Mouse (Mus musculus): ENCODE measurements at regions not wholly inside any gene's neighbourhood (a gene's known extent, or its start where the extent isn't known, plus 50 kb on each side); places are given as distances from the start of the nearest gene placed in this dataset.
A peak's percentile ranks its signal among the peaks of the same experiment; 100 is the strongest.

DNA sequence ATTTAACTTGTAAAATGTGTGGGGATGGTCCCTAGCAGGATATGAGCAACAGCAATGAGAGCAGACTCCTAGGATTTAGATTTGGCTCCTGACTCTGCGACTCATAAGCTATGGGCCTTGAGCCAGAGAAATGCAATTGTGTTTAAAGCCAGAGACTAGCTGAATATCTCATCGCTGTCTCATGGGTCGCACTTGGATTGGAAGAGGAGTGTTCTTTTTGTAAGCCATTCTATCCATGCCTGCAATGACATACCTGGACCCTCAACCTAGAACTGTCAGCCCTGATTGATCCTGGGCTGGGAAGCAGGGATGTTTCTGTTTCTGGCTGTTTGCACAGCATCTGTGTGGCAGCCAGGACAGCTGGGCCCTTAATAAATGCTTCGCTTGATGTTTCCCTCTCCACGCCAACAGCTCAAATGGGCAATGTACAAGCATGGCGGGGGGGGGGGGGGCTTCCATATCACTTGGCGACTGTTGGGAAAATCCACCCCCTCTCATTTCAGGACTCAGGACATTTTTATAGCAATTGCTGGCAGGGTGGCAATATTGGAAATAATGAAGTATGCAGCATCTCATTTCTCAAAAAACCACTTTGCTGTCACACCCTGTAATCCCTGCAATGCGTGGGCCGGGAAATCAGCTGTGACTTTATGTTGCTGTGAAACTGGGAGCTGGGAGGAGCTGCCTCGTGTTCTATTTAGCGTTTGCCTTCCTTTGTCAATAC, 338.0 kb downstream of the Hs3st1 start:
- Histone ChIP-seq H3K9ac (no peak overlapping the region), H3K4me2 (no peak overlapping the region), H3K36me3 (no peaks in the 10 kb centered on the region), H3K4me1 (replicated peaks) (peaks cover 7% of the 10 kb centered on the region), H3K4me3 (no peak overlapping the region), H3K9me3 (no peaks in the 10 kb centered on the region), H3K27me3 (no peaks in the 10 kb centered on the region), H3K27ac (peak overlapping the region; percentile 48; the same call in 1 of the 2 replicates)
- ATAC-seq (ENCODE audit: low FRiP score): peak; percentile 87
- 50% methylated on average over 11 of the region's 11 CpGs for WGBS

GRCm38 (mm10) chr5:39416597-39417023, 338.7 kb downstream of the Hs3st1 start:
- ATAC-seq (ENCODE audit: low FRiP score): no peak
- H3K4me2 ChIP-seq: no peak overlapping the region
- no peaks in the 10 kb centered on the region for H3K27me3 ChIP-seq
- 34% methylated on average over 2 of the region's 2 CpGs for WGBS
- H3K36me3 ChIP-seq: no peaks in the 10 kb centered on the region
- peak overlapping the region; percentile 48; the same call in 1 of the 2 replicates for H3K27ac ChIP-seq
- H3K9me3 ChIP-seq: no peaks in the 10 kb centered on the region
- peaks cover 7% of the 10 kb centered on the region for H3K4me1 ChIP-seq (replicated peaks)
- H3K4me3 ChIP-seq: no peak overlapping the region
- H3K9ac ChIP-seq: no peak overlapping the region

- Histone ChIP-seq H3K27ac (no peak overlapping the region), H3K27me3 (no peaks in the 10 kb centered on the region), H3K4me1 (replicated peaks) (peaks cover 7% of the 10 kb centered on the region), H3K4me2 (no peak overlapping the region), H3K4me3 (no peak overlapping the region), H3K9ac (no peak overlapping the region), H3K36me3 (no peaks in the 10 kb centered on the region), H3K9me3 (no peaks in the 10 kb centered on the region)
- ATAC-seq (ENCODE audit: low FRiP score): no peak
- 62% methylated on average over 5 of the region's 5 CpGs for WGBS
Observed at GRCm38 (mm10) chr5:39412756-39413155, 342.5 kb downstream of the Hs3st1 start.

DNA sequence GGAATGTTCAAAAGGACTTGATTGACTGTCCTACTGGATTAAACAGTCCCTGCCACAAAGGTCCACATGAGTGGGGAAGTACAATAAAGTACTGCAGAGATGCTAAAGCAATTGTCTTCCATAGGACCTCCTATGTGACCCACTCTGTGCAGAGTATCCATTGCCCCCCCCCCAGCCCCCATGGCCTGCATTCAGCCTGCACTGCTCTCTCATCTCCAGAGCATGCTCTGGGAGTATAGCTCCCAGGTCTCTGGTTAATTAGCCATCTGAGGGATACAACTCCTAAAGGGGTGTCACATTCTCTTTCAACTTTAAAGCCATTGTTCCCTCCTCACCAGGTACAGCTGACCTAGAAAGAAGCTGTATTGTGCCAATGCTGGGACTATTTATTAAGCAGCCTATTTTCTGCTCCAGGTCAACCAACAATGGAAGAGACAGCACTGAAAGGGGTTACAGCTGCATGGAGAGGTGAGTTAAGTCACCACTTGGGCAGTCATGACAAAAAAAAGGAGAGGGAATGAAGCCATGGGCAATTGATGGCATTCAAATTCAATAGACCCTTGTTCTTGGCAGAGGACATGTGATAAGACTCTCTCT, 364.8 kb downstream of the Hs3st1 start:
- H3K4me3 ChIP-seq: no peak overlapping the region
- no peak for ATAC-seq (ENCODE audit: low FRiP score)
- no peaks in the 10 kb centered on the region for H3K36me3 ChIP-seq
- H3K9me3 ChIP-seq: no peaks in the 10 kb centered on the region
- H3K27ac ChIP-seq: no peak overlapping the region
- no peaks in the 10 kb centered on the region for H3K27me3 ChIP-seq
- no peak overlapping the region for H3K9ac ChIP-seq
- no peak overlapping the region for H3K4me2 ChIP-seq
- no peaks in the 10 kb centered on the region for H3K4me1 ChIP-seq (replicated peaks)

DNA sequence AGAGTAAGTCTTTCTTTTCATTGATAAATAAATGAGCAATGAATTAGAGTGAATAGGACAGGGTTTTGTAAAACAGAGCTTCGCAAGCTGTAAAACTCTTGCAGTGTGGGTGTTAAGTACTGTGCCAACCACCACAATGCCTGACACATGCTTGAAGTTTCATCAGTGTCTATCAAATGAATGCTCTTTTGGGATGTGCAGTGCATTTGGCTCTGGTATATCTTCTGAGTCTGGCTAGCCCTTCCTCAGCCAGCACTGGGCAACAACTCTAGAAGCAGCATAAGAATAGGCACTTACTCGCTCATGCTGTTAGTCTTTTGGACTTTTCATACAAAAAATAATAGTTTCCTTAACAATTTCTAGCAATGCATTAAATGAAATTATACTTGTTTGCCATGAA, 370.9 kb downstream of the Hs3st1 start:
- Histone ChIP-seq H3K27ac (no peak overlapping the region), H3K36me3 (no peaks in the 10 kb centered on the region), H3K4me1 (replicated peaks) (no peaks in the 10 kb centered on the region), H3K4me3 (no peak overlapping the region), H3K9ac (no peak overlapping the region), H3K27me3 (no peaks in the 10 kb centered on the region), H3K4me2 (no peak overlapping the region), H3K9me3 (no peaks in the 10 kb centered on the region)
- ATAC-seq (ENCODE audit: low FRiP score): no peak
- WGBS: 95% methylated on average over 2 of the region's 2 CpGs

DNA sequence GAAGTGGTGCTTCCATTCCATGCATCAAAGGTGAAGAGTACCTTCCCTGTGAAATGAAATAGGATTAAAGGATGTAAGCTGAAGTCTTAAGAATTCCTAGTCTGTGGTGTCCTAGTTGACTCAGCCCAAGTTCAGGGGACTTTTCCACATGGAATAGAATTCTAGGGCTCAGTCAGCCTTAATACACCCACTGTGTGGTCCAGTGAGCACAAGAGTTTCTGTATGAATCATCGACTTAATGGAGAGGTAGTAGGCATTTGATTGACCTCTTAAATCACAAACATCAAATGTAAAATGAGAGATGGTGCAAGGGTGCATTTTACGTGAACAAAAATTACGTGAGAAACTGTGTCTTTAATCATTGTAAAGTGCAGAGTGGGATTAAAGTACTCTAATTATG, 381.1 kb downstream of the Hs3st1 start:
- Histone ChIP-seq H3K4me1 (replicated peaks) (no peaks in the 10 kb centered on the region), H3K4me2 (no peak overlapping the region), H3K36me3 (no peaks in the 10 kb centered on the region), H3K4me3 (no peak overlapping the region), H3K27me3 (no peaks in the 10 kb centered on the region), H3K9ac (no peak overlapping the region), H3K9me3 (no peaks in the 10 kb centered on the region), H3K27ac (no peak overlapping the region)
- no peak for ATAC-seq (ENCODE audit: low FRiP score)
- WGBS: 94% methylated on average over 3 of the region's 3 CpGs

DNA sequence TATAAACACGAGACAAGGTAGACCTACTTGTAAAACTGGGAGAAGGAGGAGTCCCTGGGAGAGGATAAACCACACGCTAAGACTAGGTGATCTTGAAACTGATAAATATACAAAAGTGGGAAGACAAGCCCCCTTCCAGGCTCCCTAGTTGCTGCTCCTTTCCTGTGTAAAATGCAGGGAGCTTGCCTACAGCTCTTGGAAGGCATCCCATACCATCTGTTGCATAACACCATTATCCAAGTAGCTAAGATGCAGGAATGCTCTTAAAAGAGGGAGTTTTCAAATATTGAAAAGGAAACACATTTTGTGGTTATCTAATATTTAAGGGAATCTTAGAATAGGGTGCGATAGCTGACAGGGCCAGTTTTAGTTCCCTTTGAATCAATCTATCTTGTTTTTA, 406.6 kb downstream of the Hs3st1 start:
- Histone ChIP-seq H3K27ac (no peak overlapping the region), H3K9ac (no peak overlapping the region), H3K36me3 (no peaks in the 10 kb centered on the region), H3K9me3 (no peaks in the 10 kb centered on the region), H3K27me3 (no peaks in the 10 kb centered on the region), H3K4me2 (no peak overlapping the region), H3K4me1 (replicated peaks) (no peaks in the 10 kb centered on the region), H3K4me3 (no peak overlapping the region)
- 91% methylated on average over 3 of the region's 3 CpGs for WGBS
- ATAC-seq (ENCODE audit: low FRiP score): no peak

DNA sequence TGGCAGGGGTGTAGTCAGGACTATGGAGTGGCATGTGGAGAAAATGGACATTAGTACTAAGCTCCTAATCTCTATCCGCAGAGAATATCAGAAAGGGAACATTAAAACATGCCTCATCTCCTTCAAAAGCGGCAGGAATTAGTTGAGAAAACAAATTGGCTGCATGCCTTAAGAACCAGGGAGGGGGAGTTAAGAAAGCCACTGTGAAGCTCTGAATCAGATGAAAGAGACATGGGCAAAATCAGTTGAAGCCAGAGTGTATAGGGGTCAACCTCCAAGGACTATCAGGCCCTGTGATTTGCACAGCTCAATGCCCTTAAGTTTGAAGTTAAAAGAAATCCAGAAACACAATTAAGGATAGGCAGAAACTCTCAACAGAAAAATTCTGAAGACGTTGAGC, 408.3 kb downstream of the Hs3st1 start:
- Histone ChIP-seq H3K4me1 (replicated peaks) (no peaks in the 10 kb centered on the region), H3K36me3 (no peaks in the 10 kb centered on the region), H3K4me3 (no peak overlapping the region), H3K27me3 (no peaks in the 10 kb centered on the region), H3K9me3 (no peaks in the 10 kb centered on the region), H3K27ac (no peak overlapping the region), H3K9ac (no peak overlapping the region), H3K4me2 (no peak overlapping the region)
- no peak for ATAC-seq (ENCODE audit: low FRiP score)
- 75% methylated on average over 3 of the region's 3 CpGs for WGBS

DNA sequence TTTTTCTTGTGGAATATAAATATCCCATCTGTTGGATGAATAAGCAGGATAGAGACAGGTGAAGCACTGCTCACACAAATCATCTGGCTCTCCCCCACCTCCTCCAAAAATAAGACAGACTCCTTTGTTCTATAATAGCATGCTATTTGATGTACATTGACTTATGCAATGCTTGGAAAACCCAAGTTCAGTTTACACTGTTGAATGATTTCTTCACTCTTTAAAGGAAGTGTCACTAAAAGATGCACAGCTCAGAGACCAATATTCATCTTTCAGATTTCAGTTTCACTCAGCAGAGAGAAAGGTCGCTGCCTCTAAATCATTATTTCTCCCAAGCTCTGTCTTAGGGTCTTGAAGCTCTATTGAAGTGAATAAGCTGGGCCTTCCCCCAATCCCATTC, 417.4 kb downstream of the Hs3st1 start:
- no peaks in the 10 kb centered on the region for H3K27me3 ChIP-seq
- no peaks in the 10 kb centered on the region for H3K9me3 ChIP-seq
- H3K4me2 ChIP-seq: no peak overlapping the region
- no peak overlapping the region for H3K27ac ChIP-seq
- H3K9ac ChIP-seq: no peak overlapping the region
- WGBS: 82% methylated on average over 1 of the region's 1 CpGs
- no peak overlapping the region for H3K4me3 ChIP-seq
- no peaks in the 10 kb centered on the region for H3K4me1 ChIP-seq (replicated peaks)
- H3K36me3 ChIP-seq: no peaks in the 10 kb centered on the region
- no peak for ATAC-seq (ENCODE audit: low FRiP score)

GRCm38 (mm10) chr5:39336484-39336985, 418.7 kb downstream of the Hs3st1 start:
- H3K27me3 ChIP-seq: no peaks in the 10 kb centered on the region
- no peaks in the 10 kb centered on the region for H3K36me3 ChIP-seq
- H3K4me1 ChIP-seq (replicated peaks): no peaks in the 10 kb centered on the region
- no peak overlapping the region for H3K4me3 ChIP-seq
- no peak for ATAC-seq (ENCODE audit: low FRiP score)
- H3K27ac ChIP-seq: no peak overlapping the region
- H3K9ac ChIP-seq: no peak overlapping the region
- no peaks in the 10 kb centered on the region for H3K9me3 ChIP-seq
- H3K4me2 ChIP-seq: no peak overlapping the region
- 94% methylated on average over 2 of the region's 2 CpGs for WGBS

DNA sequence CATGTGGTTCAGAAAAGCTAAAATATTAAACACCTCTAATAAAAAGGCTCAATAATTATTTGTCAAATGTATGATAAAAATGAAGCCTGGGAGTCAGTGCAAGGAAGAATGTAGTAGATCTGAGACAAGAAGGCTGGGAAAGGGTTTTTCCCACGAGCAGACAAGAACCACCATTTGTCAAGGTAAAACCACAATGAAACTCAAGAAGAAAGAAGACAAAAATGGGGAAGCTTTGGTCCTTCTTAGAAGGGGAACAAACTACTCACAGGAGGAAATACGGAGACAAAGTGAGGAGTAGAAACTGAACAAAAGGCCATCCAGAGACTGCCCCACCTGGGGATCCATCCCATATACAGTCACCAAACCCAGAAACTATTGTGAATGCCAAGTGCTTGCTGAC, 420.0 kb downstream of the Hs3st1 start:
- whole genome bisulfite sequencing: 86% methylated on average over 2 of the region's 2 CpGs
- no peak overlapping the region for H3K4me2 ChIP-seq

GRCm38 (mm10) chr5:39334241-39334640, 421.0 kb downstream of the Hs3st1 start:
- H3K9ac ChIP-seq: no peak overlapping the region
- no peaks in the 10 kb centered on the region for H3K27me3 ChIP-seq
- no peak overlapping the region for H3K4me3 ChIP-seq
- H3K27ac ChIP-seq: no peak overlapping the region
- ATAC-seq (ENCODE audit: low FRiP score): no peak
- no peaks in the 10 kb centered on the region for H3K9me3 ChIP-seq
- no peaks in the 10 kb centered on the region for H3K4me1 ChIP-seq (replicated peaks)
- no peak overlapping the region for H3K4me2 ChIP-seq
- no peaks in the 10 kb centered on the region for H3K36me3 ChIP-seq
- 73% methylated on average over 1 of the region's 1 CpGs for WGBS

More for the DNA sequence above, 420.0 kb downstream of the Hs3st1 start:
- H3K9ac ChIP-seq: no peak overlapping the region
- H3K9me3 ChIP-seq: no peaks in the 10 kb centered on the region
- no peaks in the 10 kb centered on the region for H3K36me3 ChIP-seq
- no peaks in the 10 kb centered on the region for H3K27me3 ChIP-seq
- no peak overlapping the region for H3K27ac ChIP-seq
- no peak for ATAC-seq (ENCODE audit: low FRiP score)
- no peaks in the 10 kb centered on the region for H3K4me1 ChIP-seq (replicated peaks)
- H3K4me3 ChIP-seq: no peak overlapping the region

- Histone ChIP-seq H3K36me3 (no peaks in the 10 kb centered on the region), H3K9ac (no peak overlapping the region), H3K9me3 (no peaks in the 10 kb centered on the region), H3K4me2 (no peak overlapping the region), H3K27me3 (no peaks in the 10 kb centered on the region), H3K4me1 (replicated peaks) (no peaks in the 10 kb centered on the region), H3K27ac (no peak overlapping the region), H3K4me3 (no peak overlapping the region)
- WGBS: 84% methylated on average over 2 of the region's 2 CpGs
- ATAC-seq (ENCODE audit: low FRiP score): no peak
Observed at GRCm38 (mm10) chr5:39325399-39325798, 429.9 kb downstream of the Hs3st1 start.
